Mouse (Mus musculus) hindbrain, embryonic 16.5 days (tissue): ENCODE data around the gene Wnt1. TPM values are rescaled to one million over a fixed set of nuclear protein-coding genes. Genes with fewer than 3 reads are reported as not detected.
"Not testable (repeated sequence)": the region's sequence is repeated elsewhere in the genome, so short reads cannot be mapped to it uniquely, and the experiment has no call there.

Source experiments
- ATAC-seq: fragments of 200-750 bp; cut with Nextera tagmentation; 2 replicates; pipeline ENCODE4 v1.8.0; 2017; ENCODE audit warnings: moderate TSS enrichment, moderate library complexity
- H3K27ac ChIP-seq: fragments of 300-500 bp; sonication (generic); 2 replicates; pipeline ENCODE4 v1.5.1; 2014; ENCODE audit warnings: low read depth, mild to moderate bottlenecking, control low read depth, low read length, moderate library complexity
- H3K27me3 ChIP-seq: fragments of 300-500 bp; sonication (generic); replicated peaks from 2 replicates; pipeline ENCODE4 v1.6.1; 2014; ENCODE audit warnings: low read length; ENCODE audit not compliant: control insufficient read depth, insufficient read depth
- H3K36me3 ChIP-seq: fragments of 300-500 bp; sonication (generic); 2 replicates; pipeline ENCODE4 v1.6.1; 2014; ENCODE audit warnings: mild to moderate bottlenecking, low read length, moderate library complexity, mixed read lengths; ENCODE audit not compliant: control insufficient read depth, insufficient read depth
- H3K4me1 ChIP-seq: fragments of 300-500 bp; sonication (generic); 2 replicates; pipeline ENCODE4 v1.6.1; 2014; ENCODE audit warnings: low read depth, low read length; ENCODE audit not compliant: control insufficient read depth, insufficient read depth
- H3K4me2 ChIP-seq: fragments of 300-500 bp; sonication (generic); 2 replicates; pipeline ENCODE4 v1.6.1; 2014; ENCODE audit warnings: mild to moderate bottlenecking, low read length, control low read depth, moderate library complexity
- H3K4me3 ChIP-seq: fragments of 300-500 bp; sonication (generic); 2 replicates; pipeline ENCODE4 v1.5.1; 2014; ENCODE audit warnings: mild to moderate bottlenecking, low read length, control low read depth, moderate library complexity
- H3K9ac ChIP-seq: fragments of 300-500 bp; sonication (generic); 2 replicates; pipeline ENCODE4 v1.6.1; 2014; ENCODE audit warnings: low read depth, mild to moderate bottlenecking, control low read depth, low read length, moderate library complexity
- H3K9me3 ChIP-seq: fragments of 300-500 bp; sonication (generic); 2 replicates; pipeline ENCODE4 v1.6.1; 2014; ENCODE audit warnings: mild to moderate bottlenecking, low read length, moderate library complexity; ENCODE audit not compliant: control insufficient read depth
- WGBS: fragments of 180-500 bp; shearing (Covaris S2); extraction: QIAGEN DNeasy Blood & Tissue Kit; methylation state at CpG from one replicate; pipeline ENCODE4 v1.1.7; 2014; 5-methylcytosine and 5-hydroxymethylcytosine counted together
- polyA plus RNA-seq: library from polyadenylated mRNA; unstranded; fragments of >200 nt; fragmentation: Nextera tagmentation; extraction: Ambion mirVana; gene quantifications from 2 replicates; pipeline ENCODE4 v1.2.1, GENCODE M21; 2015

Gene Wnt1
- polyA plus RNA-seq: 1.2 and 2.3 TPM in 2 replicates

GRCm38 (mm10) chr15:98789661-98790535, at the start of gene Wnt1:
Gene Wnt1, plus strand, starts transcription at chr15:98789857.
- no peak for ATAC-seq
- WGBS: 2% methylated on average over 50 of the region's 51 CpGs
- peak within 1 kb of the TSS; percentile 17 for H3K9ac ChIP-seq

GRCm38 (mm10) chr15:98740219-98740618, 49.4 kb upstream of the Wnt1 start:
- no peak overlapping the region for H3K4me3 ChIP-seq
- no peak overlapping the region for H3K27ac ChIP-seq
- no peaks in the 10 kb centered on the region for H3K27me3 ChIP-seq
- no peaks in the 10 kb centered on the region for H3K4me1 ChIP-seq
- no peak overlapping the region for H3K4me2 ChIP-seq
- H3K9ac ChIP-seq: no peak overlapping the region
- no peak for ATAC-seq
- H3K36me3 ChIP-seq: peaks cover 40% of the 10 kb centered on the region
- H3K9me3 ChIP-seq: no peaks in the 10 kb centered on the region
- WGBS: 87% methylated on average over 8 of the region's 8 CpGs

More at GRCm38 (mm10) chr15:98789661-98790535, at the start of gene Wnt1:
- Histone ChIP-seq H3K27me3 (peaks cover 70% of the 10 kb centered on the region), H3K4me3 (peak within 1 kb of the TSS; percentile 5), H3K36me3 (no peaks in the 10 kb centered on the region), H3K4me1 (peaks cover 16% of the 10 kb centered on the region), H3K9me3 (peaks cover 4% of the 10 kb centered on the region), H3K27ac (no peak within 1 kb of the TSS), H3K4me2 (peak within 1 kb of the TSS; percentile 40)

- 92% methylated on average over 8 of the region's 8 CpGs for WGBS
- Histone ChIP-seq H3K9me3 (no peaks in the 10 kb centered on the region), H3K27me3 (no peaks in the 10 kb centered on the region), H3K27ac (no peak overlapping the region), H3K4me3 (no peak overlapping the region), H3K36me3 (peaks cover 29% of the 10 kb centered on the region), H3K9ac (no peak overlapping the region), H3K4me1 (no peaks in the 10 kb centered on the region), H3K4me2 (no peak overlapping the region)
- no peak for ATAC-seq
These were observed 46.8 kb upstream of the Wnt1 start for GRCm38 (mm10) chr15:98742766-98743428.

GRCm38 (mm10) chr15:98743863-98744262, 45.8 kb upstream of the Wnt1 start:
- 85% methylated on average over 3 of the region's 3 CpGs for WGBS
- H3K27ac ChIP-seq, H3K9ac ChIP-seq, H3K9me3 ChIP-seq, H3K4me2 ChIP-seq, H3K4me1 ChIP-seq, H3K27me3 ChIP-seq, H3K4me3 ChIP-seq, ATAC-seq: not testable (repeated sequence)
- peaks cover 29% of the 10 kb centered on the region for H3K36me3 ChIP-seq

GRCm38 (mm10) chr15:98746344-98746965, 43.2 kb upstream of the Wnt1 start:
- WGBS: 89% methylated on average over 10 of the region's 10 CpGs

DNA sequence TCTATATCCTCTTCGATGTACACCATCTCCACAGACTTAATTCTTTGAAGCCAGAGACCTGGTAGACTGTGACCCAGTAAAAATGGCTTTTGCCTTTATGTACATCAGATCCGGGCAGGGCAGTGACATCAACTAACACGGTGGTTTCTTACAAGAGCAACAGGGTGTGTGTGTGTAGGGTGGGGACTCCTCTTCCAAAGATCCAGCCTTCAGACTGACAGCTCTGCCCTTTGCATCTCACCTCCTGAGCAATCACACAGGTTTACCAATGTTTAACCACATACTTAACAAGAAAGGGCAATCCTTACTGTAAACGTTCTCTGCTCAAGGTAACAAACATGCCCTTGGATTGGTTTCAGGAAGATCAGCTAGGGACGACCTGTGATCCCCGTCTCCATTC, 42.4 kb upstream of the Wnt1 start:
- H3K27ac ChIP-seq: no peak overlapping the region
- WGBS: 92% methylated on average over 6 of the region's 6 CpGs
- no peaks in the 10 kb centered on the region for H3K9me3 ChIP-seq
- H3K27me3 ChIP-seq: no peaks in the 10 kb centered on the region
- H3K9ac ChIP-seq: no peak overlapping the region
- H3K36me3 ChIP-seq: peaks cover 3% of the 10 kb centered on the region; the same call in 1 of the 2 replicates
- H3K4me3 ChIP-seq: no peak overlapping the region
- no peak for ATAC-seq
- H3K4me1 ChIP-seq: no peaks in the 10 kb centered on the region
- no peak overlapping the region for H3K4me2 ChIP-seq

More at GRCm38 (mm10) chr15:98746344-98746965, 43.2 kb upstream of the Wnt1 start:
- Histone ChIP-seq H3K27ac (no peak overlapping the region), H3K9me3 (no peaks in the 10 kb centered on the region), H3K36me3 (peaks cover 6% of the 10 kb centered on the region; the same call in 1 of the 2 replicates), H3K27me3 (no peaks in the 10 kb centered on the region), H3K4me1 (no peaks in the 10 kb centered on the region), H3K4me3 (no peak overlapping the region), H3K9ac (no peak overlapping the region), H3K4me2 (no peak overlapping the region)
- ATAC-seq: no peak

DNA sequence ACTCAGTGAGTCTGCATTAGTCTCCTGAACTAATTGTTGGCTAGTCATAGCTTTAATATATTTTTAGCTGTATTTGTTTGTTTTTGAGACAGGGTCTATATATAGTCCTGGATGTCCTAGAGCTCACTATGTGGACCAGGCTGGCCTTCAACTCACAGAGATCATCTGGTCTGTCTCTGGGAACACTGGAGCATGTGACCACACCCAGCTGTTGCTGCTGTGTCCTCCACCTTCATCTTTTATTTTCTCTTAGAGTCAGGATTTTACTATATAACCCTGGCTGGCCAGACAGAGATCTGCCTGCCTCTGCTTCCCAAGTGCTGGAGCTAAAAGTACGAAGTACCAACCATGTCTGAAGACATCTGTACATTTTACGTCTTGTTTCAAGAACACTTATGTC, 40.6 kb upstream of the Wnt1 start:
- no peaks in the 10 kb centered on the region for H3K36me3 ChIP-seq
- no peaks in the 10 kb centered on the region for H3K9me3 ChIP-seq
- H3K4me3 ChIP-seq: no peak overlapping the region
- H3K4me2 ChIP-seq: no peak overlapping the region
- H3K27ac ChIP-seq: no peak overlapping the region
- no peaks in the 10 kb centered on the region for H3K27me3 ChIP-seq
- no peak overlapping the region for H3K9ac ChIP-seq
- no peak for ATAC-seq
- 97% methylated on average over 2 of the region's 2 CpGs for WGBS
- no peaks in the 10 kb centered on the region for H3K4me1 ChIP-seq

DNA sequence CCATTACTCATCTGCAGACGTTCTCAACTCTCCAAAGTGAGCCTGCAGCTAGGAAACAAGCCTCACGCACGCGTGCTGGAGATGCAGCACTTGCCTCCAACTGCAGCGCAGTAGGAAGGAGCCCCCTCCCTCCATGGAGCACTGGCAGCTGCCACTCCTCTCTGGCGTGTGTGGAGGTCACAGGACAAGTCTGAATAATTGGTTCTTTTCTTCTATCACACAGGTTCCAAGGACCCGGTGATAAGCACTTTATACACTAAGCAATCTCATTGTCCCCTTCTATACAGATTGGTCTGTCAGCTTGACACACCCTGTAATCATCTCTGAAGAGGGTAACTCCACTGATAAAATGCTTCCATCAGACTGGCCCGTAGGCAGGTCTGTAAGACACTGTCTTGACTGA, 36.6 kb upstream of the Wnt1 start:
- Histone ChIP-seq H3K27ac (no peak overlapping the region), H3K4me3 (no peak overlapping the region), H3K27me3 (no peaks in the 10 kb centered on the region), H3K9me3 (no peaks in the 10 kb centered on the region), H3K9ac (no peak overlapping the region), H3K4me1 (no peaks in the 10 kb centered on the region), H3K4me2 (no peak overlapping the region), H3K36me3 (peaks cover 4% of the 10 kb centered on the region; the same call in 1 of the 2 replicates)
- WGBS: 68% methylated on average over 8 of the region's 8 CpGs
- no peak; the same call in 1 of the 2 replicates for ATAC-seq

DNA sequence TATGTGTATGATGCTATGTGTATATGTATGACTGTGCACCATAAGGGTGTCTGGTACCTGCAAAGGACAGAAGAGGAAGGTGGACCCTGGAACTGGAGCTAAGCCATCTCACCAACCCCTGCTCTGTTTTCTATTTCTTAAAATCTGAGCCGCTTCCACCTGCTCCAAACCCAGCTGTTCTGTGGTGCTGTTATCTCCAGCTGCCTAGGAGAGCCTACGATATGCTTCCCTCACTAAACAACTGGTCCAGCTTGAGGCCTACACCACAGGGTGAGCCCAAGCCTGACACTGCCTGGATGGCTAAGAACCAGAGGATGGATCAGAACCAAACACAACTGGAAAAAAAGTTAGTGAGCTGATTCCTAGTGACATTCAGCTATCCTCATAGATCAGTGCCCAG, 35.5 kb upstream of the Wnt1 start:
- no peak overlapping the region for H3K9ac ChIP-seq
- H3K4me3 ChIP-seq: no peak overlapping the region
- no peak overlapping the region for H3K4me2 ChIP-seq
- no peak overlapping the region for H3K27ac ChIP-seq
- no peaks in the 10 kb centered on the region for H3K9me3 ChIP-seq
- no peak for ATAC-seq
- no peaks in the 10 kb centered on the region for H3K27me3 ChIP-seq
- peaks cover 5% of the 10 kb centered on the region; the same call in 1 of the 2 replicates for H3K36me3 ChIP-seq
- 96% methylated on average over 2 of the region's 2 CpGs for WGBS
- no peaks in the 10 kb centered on the region for H3K4me1 ChIP-seq
